Comparison of ENCODE assay signal across 18 mouse cellular contexts in genomic region chr12:58225644-58226043, GRCm38 (mm10). TPM values are rescaled to one million over a fixed set of nuclear protein-coding genes. Genes with fewer than 3 reads are reported as not detected.
"Had no signal": no experiment of that assay in that cellular context is flagged by ENCODE, and none has a peak within 500 bp of the region (broad histone marks: within the 10 kb centered on the region; RNA-seq: fewer than 3 reads in every experiment).

No protein-coding gene starts in this region.

- H3K27ac ChIP-seq: neural tube, embryonic 12.5 days; stomach, embryonic 15.5 days; stomach, postnatal 0 days had no signal

- H3K9ac ChIP-seq: neural tube, embryonic 12.5 days; stomach, embryonic 15.5 days had no signal

- H3K4me3 ChIP-seq: neural tube, embryonic 12.5 days; stomach, embryonic 15.5 days had no signal

- DNase-seq: retina, postnatal 1 day; right cerebral cortex, adult 18-20 months; right cerebral cortex, postnatal 14 days; right cerebral cortex, postnatal 25 days; right cerebral cortex, postnatal 4 days; spleen, adult 18-20 months; thymus, adult 18-20 months; thymus, adult 2 months; thymus, postnatal 14 days; thymus, postnatal 25 days; thymus, postnatal 36 days; thymus, postnatal 4 days had no signal

- H3K36me3 ChIP-seq: neural tube, embryonic 12.5 days; stomach, embryonic 15.5 days had no signal

- H3K9me3 ChIP-seq: neural tube, embryonic 12.5 days; stomach, embryonic 15.5 days had no signal

- H3K4me2 ChIP-seq: neural tube, embryonic 12.5 days; stomach, embryonic 15.5 days had no signal

- H3K27me3 ChIP-seq: neural tube, embryonic 12.5 days; stomach, embryonic 15.5 days had no signal

- H3K4me1 ChIP-seq: neural tube, embryonic 12.5 days; stomach, embryonic 15.5 days had no signal

RNA-seq across cellular contexts. Expression of gene Sstr1, which starts 14.1 kb away (rescaled TPM):
- polyA plus RNA-seq: spleen, adult 2 months; testis, adult 2 months; thymus, postnatal 0 days had no signal
